Mouse (Mus musculus) embryonic fibroblast, embryonic 13.5 days (primary cell): ENCODE results near the gene Chrd.

Experiments
- CTCF ChIP-seq: IDR thresholded peaks from 2 replicates; pipeline ENCODE4 v1.5.1; 2011; ENCODE audit warnings: mild to moderate bottlenecking, control low read depth, low read length, moderate library complexity, borderline replicate concordance; ENCODE audit not compliant: insufficient read depth
- POLR2A ChIP-seq: IDR thresholded peaks from 2 replicates; pipeline ENCODE4 v1.6.1; 2011; ENCODE audit warnings: low read depth, mild to moderate bottlenecking, control low read depth, low read length, moderate library complexity

- TF ChIP-seq POLR2A (no peak), CTCF (no peak)
Observed at GRCm38 (mm10) chr16:20715161-20715560, 17.8 kb upstream of the Chrd start.
